Mouse (Mus musculus) erythroid progenitor cell, adult 5-6 weeks (primary cell): ENCODE measurements around the gene Trappc6a. TPM values are rescaled to one million over a fixed set of nuclear protein-coding genes. Genes with fewer than 3 reads are reported as not detected.
"Not testable (repeated sequence)": the region's sequence is repeated elsewhere in the genome, so short reads cannot be mapped to it uniquely, and the experiment has no call there.

ENCODE experiments used
- ATAC-seq: replicated peaks from 2 replicates; pipeline ENCODE4 v1.8.0; 2016; ENCODE audit warnings: moderate number of reproducible peaks, mild to moderate bottlenecking, moderate TSS enrichment, inconsistent platforms; ENCODE audit not compliant: poor library complexity, low FRiP score, severe bottlenecking
- total RNA-seq, 2 experiments: library from RNA; stranded (forward) in 1 of 2; stranded (reverse) in 1 of 2; fragments of 150-400 nt in 1 of 2; fragments of 186-747, 209-891 nt in 1 of 2; gene quantifications; 2 replicates each; pipeline versions ENCODE4 v1.2.3 to v1.2.4; 2015 to 2017; ENCODE audit warnings: low replicate concordance in 2 of 2

The Trappc6a gene
- total RNA-seq, 2 experiments from 2014 or later, result 3.5 to 31.9 TPM

DNA sequence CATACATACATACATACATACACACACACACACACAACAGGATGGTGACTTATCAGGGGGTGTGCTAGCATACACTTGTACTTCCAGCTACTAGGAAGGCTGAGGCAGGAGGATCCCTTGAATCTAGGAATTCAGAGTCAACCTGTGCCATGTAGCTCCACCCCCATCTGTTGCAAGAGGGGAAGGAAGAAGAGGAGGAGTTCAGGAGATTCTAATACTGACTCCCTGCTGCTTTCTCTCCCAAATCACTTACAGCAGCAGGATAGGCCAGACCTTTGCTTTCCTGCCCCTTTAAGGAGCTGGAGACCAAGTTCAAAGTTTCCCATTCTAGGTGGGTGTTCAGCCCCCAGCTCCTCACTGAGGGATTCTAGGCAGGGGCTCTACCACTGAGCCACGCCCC lies 22.7 kb upstream of the Trappc6a start:
- no peak for ATAC-seq

DNA sequence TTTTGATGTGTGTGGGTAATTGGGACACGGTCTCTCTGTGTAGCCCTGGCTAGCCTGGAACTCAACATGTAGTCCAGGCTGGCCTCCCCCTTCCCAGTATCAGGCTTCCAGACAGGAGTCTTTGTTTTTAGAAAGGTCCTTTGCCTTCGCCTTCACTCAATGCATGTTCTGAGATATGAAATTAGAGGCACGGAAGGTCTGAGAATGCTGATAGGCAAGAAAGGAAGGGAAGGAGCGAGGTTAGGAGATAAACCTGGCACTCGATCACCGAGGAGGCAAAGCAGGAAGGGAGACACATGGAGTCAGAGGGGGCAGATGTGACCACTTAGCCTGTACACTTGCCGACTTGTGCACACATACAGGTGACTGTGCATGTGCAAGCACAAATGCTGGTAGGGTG lies 21.6 kb upstream of the Trappc6a start:
- ATAC-seq, result no peak

DNA sequence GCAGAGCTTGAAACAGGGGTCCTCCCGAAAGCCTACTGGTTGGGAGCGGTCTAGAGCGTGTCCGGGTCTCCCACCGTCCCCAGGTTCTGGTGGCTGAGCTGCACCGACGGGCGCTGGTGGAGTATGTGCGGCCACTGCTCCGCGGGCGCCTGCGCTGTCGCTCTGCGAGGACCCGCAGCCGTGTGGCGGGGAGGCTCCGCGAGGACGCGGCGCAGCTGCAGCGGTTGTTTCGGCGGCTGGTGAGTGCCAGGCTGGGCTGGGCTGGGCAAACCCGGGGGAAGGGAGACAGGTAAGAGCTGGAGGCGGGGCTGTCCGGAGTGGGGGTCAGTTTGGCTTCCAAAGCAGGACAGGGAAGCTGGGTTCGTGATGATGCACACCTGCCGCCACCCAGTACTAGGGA lies 18.7 kb upstream of the Trappc6a start:
- no peak for ATAC-seq

DNA sequence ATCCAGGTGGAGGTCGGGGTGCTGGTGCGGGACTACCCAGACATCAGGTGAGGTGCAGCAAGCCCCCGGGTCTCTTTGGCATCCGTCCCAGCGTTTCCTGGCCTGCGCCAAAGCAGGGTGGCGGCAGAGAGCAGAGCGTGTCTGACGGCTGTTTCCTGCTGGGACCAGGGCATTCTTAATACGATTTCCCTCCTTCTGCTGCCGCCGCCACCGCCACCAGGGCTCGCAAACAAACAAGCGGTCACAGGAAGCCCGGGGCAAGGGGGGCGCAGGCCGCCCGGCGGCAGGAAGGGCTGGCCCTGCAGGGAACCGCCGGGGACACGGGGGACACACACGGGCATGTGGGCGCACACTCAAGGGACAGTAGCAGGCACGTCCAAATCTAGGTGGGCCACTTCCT lies 16.5 kb upstream of the Trappc6a start:
- ATAC-seq, result no peak

DNA sequence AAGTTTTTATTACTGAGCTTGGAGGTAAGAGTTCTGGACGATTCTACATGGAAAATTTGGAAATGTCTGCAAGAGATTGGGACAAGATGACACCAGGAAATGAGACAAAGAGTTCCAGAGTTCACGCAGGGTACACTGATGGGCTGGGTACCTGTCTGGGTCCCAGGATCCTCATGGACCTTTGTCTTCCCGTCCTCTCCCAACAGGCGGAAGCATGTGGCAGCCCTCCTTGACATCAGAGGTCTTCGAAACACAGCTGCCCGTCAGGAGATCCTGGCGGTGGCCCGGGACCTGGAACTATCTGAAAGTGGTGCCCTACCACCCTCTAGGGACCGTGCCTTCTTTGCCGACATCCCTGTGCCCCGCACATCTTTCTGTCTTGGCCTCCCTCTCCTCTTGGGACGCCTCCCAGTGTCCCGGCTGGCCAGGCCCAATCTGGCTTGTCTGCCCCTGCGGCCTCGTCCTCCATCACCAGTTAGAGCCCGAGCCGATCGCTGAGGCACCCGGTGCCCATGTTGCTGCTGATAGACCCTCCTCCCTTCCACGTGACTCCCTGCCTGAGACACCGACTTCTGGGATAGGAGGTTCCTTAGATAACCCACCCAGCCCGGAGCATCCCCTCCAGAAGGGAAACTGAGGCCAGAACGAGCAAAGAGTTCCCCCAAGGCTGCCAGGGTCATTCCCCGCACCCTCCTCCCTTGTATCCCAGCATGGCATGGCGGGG lies 13.3 kb upstream of the Trappc6a start:
- ATAC-seq, result no peak

DNA sequence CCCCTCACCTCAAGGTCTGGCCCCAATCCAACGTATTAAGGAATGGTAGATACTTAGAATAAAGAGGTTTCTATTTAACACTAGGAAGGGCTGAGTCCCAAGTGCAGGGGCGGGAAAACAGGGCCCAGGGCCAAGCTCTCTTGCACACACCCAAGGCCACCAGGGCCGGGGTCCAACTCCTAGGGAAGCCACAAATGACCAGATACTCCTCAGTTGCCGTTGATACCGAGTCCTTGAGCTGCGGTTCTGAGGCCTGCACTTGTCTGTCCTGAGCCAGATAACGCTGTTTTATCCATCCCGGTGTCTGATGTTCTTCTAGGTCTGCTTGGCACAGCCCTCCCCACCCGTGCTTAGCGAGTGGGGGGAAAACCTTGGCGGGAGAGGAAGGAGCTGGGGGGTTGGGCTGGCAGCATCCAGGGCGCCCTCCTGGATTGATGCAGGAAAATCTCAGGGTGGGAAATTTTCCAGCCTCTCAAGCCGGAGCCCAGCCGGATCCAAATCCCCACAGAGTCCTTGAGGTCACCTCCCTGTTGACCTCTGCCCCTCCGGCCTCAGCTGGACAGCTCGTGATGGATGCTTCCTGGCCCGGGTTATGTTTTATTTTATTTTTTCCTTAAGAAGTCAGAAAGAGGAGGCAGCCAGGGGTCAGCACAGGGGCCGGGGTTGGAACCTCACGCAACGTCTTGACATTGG lies 12.5 kb upstream of the Trappc6a start:
- ATAC-seq, result no peak

DNA sequence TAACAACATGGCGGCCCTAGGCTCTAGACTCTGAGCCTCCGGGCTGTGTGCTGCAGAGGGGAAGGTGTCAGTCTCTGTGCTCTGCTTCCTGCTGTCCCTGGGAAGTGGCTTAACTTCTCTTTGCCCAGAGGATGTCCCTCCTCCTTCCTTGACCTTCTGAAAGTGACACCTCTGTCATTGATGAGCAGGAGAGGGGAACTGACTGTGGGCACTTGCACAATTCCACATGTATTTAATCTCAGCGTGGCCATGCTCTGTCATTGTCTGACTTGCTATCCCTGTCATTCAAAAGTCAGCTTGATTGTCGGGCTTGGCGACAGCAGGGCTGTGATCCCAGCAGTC lies 12.0 kb upstream of the Trappc6a start:
- ATAC-seq, result no peak

DNA sequence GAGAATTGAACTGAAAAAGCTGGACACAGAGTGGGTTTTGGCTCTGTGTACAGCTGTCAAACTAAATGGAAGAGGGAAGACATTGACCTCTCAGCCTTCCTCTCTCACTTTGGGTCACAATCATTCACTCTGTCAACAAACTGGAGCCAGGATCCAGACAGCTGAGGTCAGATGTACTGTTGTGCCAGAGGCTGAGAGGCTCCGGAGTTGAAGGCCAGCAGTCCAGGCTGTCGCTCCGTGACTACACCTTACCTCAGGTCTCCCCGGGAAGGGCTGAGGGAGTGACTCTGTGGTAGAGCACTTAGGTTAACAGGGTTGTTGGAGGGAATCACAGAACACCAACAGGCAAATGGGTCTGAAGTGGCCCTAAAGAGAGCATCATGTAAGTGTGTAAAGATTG lies 9.9 kb upstream of the Trappc6a start:
- ATAC-seq, result no peak

DNA sequence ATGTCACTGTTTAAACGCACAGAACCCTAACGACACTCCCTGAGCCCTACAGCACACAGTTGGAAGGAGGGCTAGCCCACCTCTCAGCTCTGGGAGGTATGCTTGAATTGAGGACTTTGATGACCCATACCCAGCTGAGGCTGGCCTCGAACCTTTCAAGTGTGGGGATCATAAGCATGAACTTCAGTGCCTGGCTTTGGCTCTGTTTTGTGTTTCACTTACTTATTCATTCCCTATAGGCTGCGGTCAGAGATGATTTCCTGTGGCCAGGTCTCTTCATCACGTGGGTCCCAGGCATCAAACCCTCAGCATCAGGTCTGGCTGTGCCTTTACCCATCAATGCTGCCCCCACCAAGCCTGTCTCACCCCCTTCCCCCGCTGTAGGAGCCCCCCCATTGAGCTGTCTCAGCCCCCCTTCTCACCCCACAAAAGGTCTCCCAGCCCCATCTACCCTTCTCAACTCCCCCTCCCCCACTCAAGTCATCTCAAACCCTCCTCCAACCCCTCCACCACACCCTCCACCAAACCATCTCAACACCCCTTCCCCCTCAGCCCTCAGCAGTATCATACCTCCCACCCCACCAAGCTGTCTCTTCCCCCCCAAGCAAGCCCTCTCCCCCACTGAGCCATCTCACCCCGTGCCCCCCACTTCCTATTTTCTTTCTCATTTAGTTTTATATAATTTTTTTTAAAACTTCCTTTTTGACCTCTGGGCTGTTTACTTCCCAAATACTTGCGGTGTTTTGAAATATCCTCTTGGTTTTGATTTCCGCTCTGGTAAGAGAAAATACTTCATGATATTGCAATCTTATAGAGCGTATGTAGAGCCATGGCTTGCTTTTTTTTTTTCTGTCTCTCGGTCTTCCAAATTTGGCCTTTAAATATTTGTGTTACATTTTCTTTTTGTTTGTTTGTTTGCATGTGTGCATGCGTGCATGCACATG lies 7.5 kb upstream of the Trappc6a start:
- ATAC-seq, result no peak

DNA sequence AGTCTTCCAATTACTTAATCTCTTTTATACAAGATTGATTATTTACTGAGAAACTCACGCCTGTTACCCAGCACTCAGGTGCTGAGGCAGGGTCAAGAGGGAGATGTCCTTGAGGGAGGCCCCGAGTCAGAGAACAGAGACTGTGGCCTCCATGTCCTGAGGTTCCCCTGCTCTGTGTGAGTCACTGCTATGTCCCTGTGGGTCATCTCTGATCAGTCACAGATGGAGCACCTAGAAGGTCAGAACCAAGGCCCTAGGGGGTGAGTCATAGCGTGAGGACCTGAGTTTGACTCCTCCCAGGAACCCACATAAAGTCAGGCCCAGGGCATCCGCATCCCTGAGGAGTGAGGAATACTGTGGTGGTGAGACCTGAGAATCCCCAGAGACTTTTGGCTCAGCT lies 6.5 kb upstream of the Trappc6a start:
- no peak for ATAC-seq

DNA sequence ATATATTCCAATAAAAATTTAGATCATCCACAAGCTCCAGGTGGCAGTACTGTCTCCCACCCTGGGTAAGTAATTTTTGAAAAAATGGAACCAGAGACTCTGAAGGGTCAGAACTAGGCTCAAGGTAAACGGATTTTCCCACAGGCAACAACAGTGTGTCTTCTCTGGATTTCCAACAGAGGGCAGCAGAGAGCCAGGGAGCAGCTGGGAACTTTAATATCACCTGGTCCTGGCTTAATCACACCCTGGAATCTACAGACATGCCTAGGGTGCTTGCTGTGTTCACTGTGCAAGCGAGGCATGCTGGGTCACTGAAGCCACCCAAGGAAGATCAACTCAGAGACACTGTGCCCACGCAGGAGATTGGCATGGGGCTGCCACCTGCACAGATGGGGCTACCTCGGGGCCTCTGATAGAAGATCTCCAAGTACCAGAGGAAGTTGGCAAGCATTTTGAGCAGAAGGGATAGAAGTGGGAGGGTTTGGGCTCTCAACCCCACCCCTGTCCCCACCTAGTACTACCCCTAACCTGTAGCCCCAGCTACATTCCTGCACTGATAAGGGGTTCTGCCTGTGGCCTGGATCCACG lies 4.6 kb upstream of the Trappc6a start:
- 0 out of 2 replicates have a peak, but pooled peaks have one; percentile 36 for ATAC-seq

DNA sequence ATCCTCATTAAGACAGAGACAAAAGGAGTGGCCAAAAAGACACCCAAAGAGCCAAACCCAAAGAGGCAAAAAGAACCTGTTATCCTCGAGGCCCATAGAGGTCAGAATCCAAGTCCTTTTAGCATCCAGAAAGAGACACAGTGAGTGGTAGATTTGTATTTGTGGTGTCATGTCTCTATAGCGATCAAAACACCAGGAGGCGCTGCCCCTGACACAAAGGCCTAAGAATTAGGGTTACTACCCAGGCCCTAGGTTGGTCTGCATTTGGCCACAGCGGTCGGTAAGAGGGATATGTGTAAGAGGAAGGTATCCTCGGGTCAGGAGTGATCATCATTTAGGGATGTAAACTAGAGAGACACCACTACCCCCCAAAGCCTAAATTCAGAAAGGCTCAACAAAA lies 1.9 kb upstream of the Trappc6a start:
- ATAC-seq, result no peak

DNA sequence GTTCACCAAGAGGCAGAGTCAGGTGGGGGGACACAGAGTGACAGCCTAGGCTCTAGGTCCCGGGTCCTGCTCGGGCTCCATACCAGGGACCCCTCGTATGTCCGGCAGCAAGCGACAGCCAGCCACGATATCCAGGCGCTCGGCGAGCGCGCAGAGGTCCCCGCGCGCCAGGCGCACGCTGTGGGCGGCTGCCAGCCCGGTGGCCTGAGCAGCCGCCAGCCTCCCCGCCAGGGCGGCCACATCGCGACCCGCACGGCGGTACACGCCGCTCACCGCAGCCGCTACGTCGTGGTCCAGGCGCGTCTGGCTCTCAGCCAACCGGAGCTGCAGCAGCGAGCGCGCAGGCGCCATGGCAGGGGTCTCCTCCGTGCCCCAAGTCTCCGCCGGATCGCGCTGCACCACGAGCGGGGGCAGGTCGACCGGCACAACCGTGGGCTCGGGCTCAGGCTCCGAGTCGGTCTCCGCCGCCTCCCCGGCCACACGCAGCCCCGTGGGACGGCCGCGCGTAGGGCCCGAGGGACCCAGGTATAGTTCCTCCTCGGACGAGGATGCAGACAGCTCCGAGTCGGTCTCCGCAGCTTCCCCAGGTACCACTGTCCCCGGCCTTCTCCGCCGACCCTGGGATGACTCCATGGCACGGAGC lies 1.1 kb upstream of the Trappc6a start:
- no peak for ATAC-seq

DNA sequence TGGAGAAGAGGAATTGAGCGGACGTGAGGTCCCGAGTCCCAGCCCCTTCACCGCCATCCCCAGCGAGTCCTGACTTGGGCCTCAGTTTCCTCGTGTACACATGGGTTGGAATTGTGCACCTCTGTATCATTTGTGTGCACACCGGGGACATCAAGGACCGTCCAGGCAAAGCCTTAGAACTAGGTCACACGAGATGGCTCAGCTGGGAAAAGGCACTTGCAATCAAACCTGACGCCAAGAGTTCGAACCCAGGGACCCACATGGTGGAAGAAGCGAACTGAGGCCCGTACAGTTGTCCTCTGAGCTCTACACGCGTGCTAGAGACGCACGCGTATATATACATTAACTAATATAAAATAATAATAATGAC lies 598 bp upstream of the Trappc6a start:
- no peak for ATAC-seq

DNA sequence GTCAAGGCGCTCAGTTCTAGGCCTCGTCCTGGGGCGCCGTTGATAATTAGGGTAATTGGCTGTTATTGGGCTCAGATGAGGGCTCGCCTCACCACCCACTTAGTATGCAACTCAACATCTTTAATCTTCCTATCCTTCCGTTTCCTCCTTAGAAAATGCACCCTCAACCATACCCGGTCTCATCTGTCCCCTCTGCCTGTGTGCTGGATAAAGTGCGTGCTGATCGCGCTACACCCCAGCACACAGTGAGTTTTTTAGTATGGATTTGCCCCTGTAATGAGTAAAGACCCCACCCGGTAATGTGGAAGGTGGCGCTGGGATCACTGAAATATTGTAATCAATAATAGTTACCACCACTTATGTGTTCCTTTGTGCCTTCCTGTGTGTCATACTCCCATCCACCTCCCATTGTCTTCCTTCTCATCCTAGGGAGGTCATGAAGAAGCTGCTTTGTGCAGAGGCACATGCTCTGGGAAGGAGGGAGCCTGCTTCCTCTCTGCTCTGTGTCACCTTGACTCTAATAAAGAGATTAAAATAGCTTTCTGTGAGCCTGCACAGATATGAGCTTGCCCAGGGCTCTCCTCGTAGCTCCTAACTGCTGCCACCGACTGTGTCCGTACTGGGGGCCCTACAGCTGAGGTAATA lies 851 bp downstream of the Trappc6a start:
- ATAC-seq, result peak; percentile 16

DNA sequence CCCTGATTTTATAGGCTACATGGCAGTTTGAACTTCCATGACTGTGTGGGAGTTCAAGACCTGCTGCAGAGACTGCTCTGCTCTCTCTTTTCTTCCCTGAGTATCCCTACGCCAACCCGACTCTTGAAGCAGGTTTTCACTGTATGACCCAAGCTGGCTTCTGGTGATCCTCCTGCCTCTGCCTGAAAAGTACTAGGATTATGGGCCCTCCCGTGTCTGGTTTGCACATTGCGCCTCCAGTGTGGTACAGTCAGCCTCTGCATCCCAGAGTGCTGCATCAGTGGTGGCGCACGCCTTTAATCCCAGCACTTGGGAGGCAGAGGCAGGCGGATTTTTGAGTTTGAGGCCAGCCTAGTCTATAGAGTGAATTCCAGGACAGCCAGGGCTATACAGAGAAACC lies 1.6 kb downstream of the Trappc6a start:
- ATAC-seq, result no peak

DNA sequence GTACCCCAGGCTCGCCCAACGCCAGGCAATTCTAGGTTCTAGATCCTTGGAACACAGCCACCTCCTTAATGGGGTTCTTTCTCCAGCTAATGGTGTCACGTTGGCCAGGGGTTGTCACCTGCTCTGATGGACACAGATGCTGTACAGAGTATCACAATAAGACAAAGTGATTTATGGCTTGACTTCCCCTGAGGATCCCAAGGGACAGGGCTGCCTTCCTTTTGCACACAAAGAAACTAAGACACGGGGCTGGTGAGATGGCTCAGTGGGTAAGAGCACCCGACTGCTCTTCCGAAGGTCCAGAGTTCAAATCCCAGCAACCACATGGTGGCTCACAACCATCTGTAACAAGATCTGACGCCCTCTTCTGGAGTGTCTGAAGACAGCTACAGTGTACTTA lies 3.7 kb downstream of the Trappc6a start:
- not testable (repeated sequence) for ATAC-seq

DNA sequence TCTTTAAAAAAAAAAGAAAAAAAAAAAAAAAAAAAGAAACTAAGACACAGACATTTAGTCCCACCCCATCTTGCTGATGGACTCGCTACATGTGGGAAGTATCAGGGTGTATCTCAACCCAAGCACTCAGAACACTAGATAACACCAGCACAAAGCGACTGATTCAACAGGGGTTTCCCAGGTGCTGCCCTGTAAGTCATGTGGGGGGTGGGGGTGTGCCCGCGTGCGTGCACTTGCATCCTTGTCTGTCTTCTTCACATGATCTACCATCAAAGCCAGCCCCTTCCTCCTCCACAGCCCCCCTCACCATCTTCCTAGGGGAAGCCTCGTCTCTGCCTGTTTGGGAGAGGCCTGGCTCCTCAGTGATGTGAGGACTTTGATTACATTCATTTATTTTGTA lies 4.2 kb downstream of the Trappc6a start:
- no peak for ATAC-seq

DNA sequence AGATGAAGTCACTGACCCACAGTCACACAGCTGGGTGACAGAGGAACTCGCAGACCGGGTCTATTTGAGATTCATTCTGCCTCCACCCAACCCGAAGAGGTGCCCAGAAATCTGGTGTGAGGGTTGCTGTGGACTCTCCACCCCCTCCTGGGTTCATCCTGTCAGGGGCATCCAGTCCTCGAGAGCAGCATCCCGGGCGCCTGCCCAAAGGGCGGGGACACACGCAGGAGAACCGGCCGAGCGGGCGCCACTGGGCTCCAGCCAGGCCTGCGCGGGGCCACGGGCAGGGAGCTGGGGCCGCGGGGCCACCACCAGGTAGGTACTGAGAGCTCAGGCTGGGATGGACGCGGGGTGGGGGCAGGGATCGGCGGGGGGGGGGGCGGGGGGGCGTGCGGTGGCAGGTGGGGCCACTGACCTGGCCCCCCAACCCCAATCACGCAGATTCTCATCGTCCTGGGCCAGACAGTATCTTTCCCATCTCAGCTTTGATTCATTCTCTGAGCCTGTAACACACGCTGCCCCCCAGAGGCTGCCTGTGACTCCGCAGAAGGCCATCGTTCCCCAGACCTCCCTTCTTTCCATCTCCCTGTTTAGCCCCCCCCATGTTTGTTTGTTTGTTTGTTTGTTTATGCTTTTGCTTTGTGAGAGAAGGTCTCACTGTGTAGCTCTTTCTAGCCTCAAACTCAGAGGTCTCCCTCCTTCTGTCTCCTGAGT lies 9.6 kb downstream of the Trappc6a start, which contains the start of gene Nkpd1:
TSS of gene Nkpd1 (plus strand) at position 187 of the 714 bp plus-strand sequence.
- no peak for ATAC-seq
